Mouse (Mus musculus): ENCODE measurements at regions not wholly inside any gene's neighbourhood (a gene's known extent, or its start where the extent isn't known, plus 50 kb on each side); places are given as distances from the start of the nearest gene placed in this dataset.

GRCm38 (mm10) chr5:103355372-103356300 is 69.4 kb upstream of the Ptpn13 start:
- ATAC-seq (ENCODE audit: borderline replicate concordance, extremely low read depth, low FRiP score, low TSS enrichment) = no peak
- H3K27ac ChIP-seq = no peak overlapping the region
- H3K4me1 ChIP-seq = peaks cover 8% of the 10 kb centered on the region
- H3K27me3 ChIP-seq = no peaks in the 10 kb centered on the region
- no peak overlapping the region for H3K4me3 ChIP-seq
- H3K9ac ChIP-seq = no peak overlapping the region
- peak overlapping the region; percentile 27; the same call in 1 of the 2 replicates for H3K4me2 ChIP-seq
- no peaks in the 10 kb centered on the region for H3K9me3 ChIP-seq
- H3K36me3 ChIP-seq = no peaks in the 10 kb centered on the region
- WGBS = 35% methylated on average over 21 of the region's 21 CpGs

- Histone ChIP-seq H3K4me2 (no peak overlapping the region), H3K9ac (no peak overlapping the region), H3K4me3 (no peak overlapping the region), H3K9me3 (no peaks in the 10 kb centered on the region), H3K27me3 (0 out of 2 replicates have a peak, but pooled peaks cover 3% of the 10 kb centered on the region), H3K36me3 (no peaks in the 10 kb centered on the region), H3K4me1 (no peaks in the 10 kb centered on the region), H3K27ac (no peak overlapping the region)
- 18% methylated on average over 2 of the region's 2 CpGs for WGBS
- no peak for ATAC-seq (ENCODE audit: borderline replicate concordance, extremely low read depth, low FRiP score, low TSS enrichment)
These were observed 81.1 kb upstream of the Ptpn13 start for GRCm38 (mm10) chr5:103343869-103344268.

GRCm38 (mm10) chr5:103341456-103341855 is 83.5 kb upstream of the Ptpn13 start:
- H3K4me1 ChIP-seq = no peaks in the 10 kb centered on the region; the same call in 1 of the 2 replicates
- no peak overlapping the region for H3K4me2 ChIP-seq
- H3K27ac ChIP-seq = no peak overlapping the region
- H3K9me3 ChIP-seq = no peaks in the 10 kb centered on the region
- no peaks in the 10 kb centered on the region for H3K36me3 ChIP-seq
- ATAC-seq (ENCODE audit: borderline replicate concordance, extremely low read depth, low FRiP score, low TSS enrichment) = no peak
- 32% methylated on average over 3 of the region's 3 CpGs for WGBS
- 0 out of 2 replicates have a peak, but pooled peaks cover 3% of the 10 kb centered on the region for H3K27me3 ChIP-seq
- H3K9ac ChIP-seq = no peak overlapping the region
- no peak overlapping the region for H3K4me3 ChIP-seq

GRCm38 (mm10) chr5:103340626-103341025 is 84.4 kb upstream of the Ptpn13 start:
- Histone ChIP-seq H3K27ac (no peak overlapping the region), H3K9me3 (no peaks in the 10 kb centered on the region), H3K9ac (no peak overlapping the region), H3K4me2 (no peak overlapping the region), H3K36me3 (no peaks in the 10 kb centered on the region), H3K4me1 (no peaks in the 10 kb centered on the region; the same call in 1 of the 2 replicates), H3K4me3 (no peak overlapping the region), H3K27me3 (0 out of 2 replicates have a peak, but pooled peaks cover 3% of the 10 kb centered on the region)
- no peak for ATAC-seq (ENCODE audit: borderline replicate concordance, extremely low read depth, low FRiP score, low TSS enrichment)
- WGBS = 50% methylated on average over 9 of the region's 9 CpGs

- Histone ChIP-seq H3K4me1 (no peaks in the 10 kb centered on the region; the same call in 1 of the 2 replicates), H3K27me3 (0 out of 2 replicates have a peak, but pooled peaks cover 3% of the 10 kb centered on the region), H3K36me3 (no peaks in the 10 kb centered on the region), H3K4me2 (peak overlapping the region; percentile 34), H3K9me3 (no peaks in the 10 kb centered on the region), H3K27ac (no peak overlapping the region), H3K9ac (no peak overlapping the region), H3K4me3 (no peak overlapping the region)
- ATAC-seq (ENCODE audit: borderline replicate concordance, extremely low read depth, low FRiP score, low TSS enrichment) = no peak
- WGBS = 13% methylated on average over 11 of the region's 11 CpGs
These were observed 88.1 kb upstream of the Ptpn13 start for GRCm38 (mm10) chr5:103336689-103337490.

GRCm38 (mm10) chr5:103335916-103336688 is 88.9 kb upstream of the Ptpn13 start:
- no peaks in the 10 kb centered on the region for H3K36me3 ChIP-seq
- H3K4me2 ChIP-seq = peak overlapping the region; percentile 34
- 22% methylated on average over 12 of the region's 12 CpGs for WGBS
- 0 out of 2 replicates have a peak, but pooled peaks cover under 1% of the 10 kb centered on the region for H3K27me3 ChIP-seq
- no peaks in the 10 kb centered on the region; the same call in 1 of the 2 replicates for H3K4me1 ChIP-seq
- no peak overlapping the region for H3K9ac ChIP-seq
- no peak overlapping the region for H3K4me3 ChIP-seq
- no peaks in the 10 kb centered on the region for H3K9me3 ChIP-seq
- H3K27ac ChIP-seq = no peak overlapping the region
- no peak for ATAC-seq (ENCODE audit: borderline replicate concordance, extremely low read depth, low FRiP score, low TSS enrichment)

- no peak overlapping the region for H3K4me2 ChIP-seq
- H3K9ac ChIP-seq = no peak overlapping the region
- no peaks in the 10 kb centered on the region for H3K9me3 ChIP-seq
- no peaks in the 10 kb centered on the region for H3K4me1 ChIP-seq
- H3K36me3 ChIP-seq = no peaks in the 10 kb centered on the region
- 61% methylated on average over 10 of the region's 10 CpGs for WGBS
- no peaks in the 10 kb centered on the region for H3K27me3 ChIP-seq
- H3K4me3 ChIP-seq = no peak overlapping the region
- ATAC-seq (ENCODE audit: borderline replicate concordance, extremely low read depth, low FRiP score, low TSS enrichment) = no peak
- H3K27ac ChIP-seq = no peak overlapping the region
These were observed 98.6 kb upstream of the Ptpn13 start for GRCm38 (mm10) chr5:103326412-103326811.

GRCm38 (mm10) chr5:103320341-103320740 is 104.7 kb upstream of the Ptpn13 start:
- Histone ChIP-seq H3K36me3 (no peaks in the 10 kb centered on the region), H3K9me3 (no peaks in the 10 kb centered on the region), H3K4me2 (no peak overlapping the region), H3K27ac (no peak overlapping the region), H3K4me1 (no peaks in the 10 kb centered on the region), H3K9ac (no peak overlapping the region), H3K27me3 (no peaks in the 10 kb centered on the region), H3K4me3 (no peak overlapping the region)
- ATAC-seq (ENCODE audit: borderline replicate concordance, extremely low read depth, low FRiP score, low TSS enrichment) = no peak
- 66% methylated on average over 5 of the region's 5 CpGs for WGBS

GRCm38 (mm10) chr5:103309806-103310525 is 98.8 kb upstream of the Mapk10 start:
- no peaks in the 10 kb centered on the region for H3K27me3 ChIP-seq
- no peak overlapping the region for H3K4me2 ChIP-seq
- no peaks in the 10 kb centered on the region for H3K9me3 ChIP-seq
- no peak for ATAC-seq (ENCODE audit: borderline replicate concordance, extremely low read depth, low FRiP score, low TSS enrichment)
- 54% methylated on average over 9 of the region's 9 CpGs for WGBS
- H3K9ac ChIP-seq = no peak overlapping the region
- H3K4me3 ChIP-seq = no peak overlapping the region
- H3K36me3 ChIP-seq = no peaks in the 10 kb centered on the region
- H3K4me1 ChIP-seq = no peaks in the 10 kb centered on the region
- no peak overlapping the region for H3K27ac ChIP-seq

GRCm38 (mm10) chr5:103305716-103306447 is 94.7 kb upstream of the Mapk10 start:
- no peaks in the 10 kb centered on the region for H3K9me3 ChIP-seq
- no peaks in the 10 kb centered on the region for H3K36me3 ChIP-seq
- H3K27me3 ChIP-seq = no peaks in the 10 kb centered on the region
- no peak overlapping the region for H3K4me2 ChIP-seq
- no peak overlapping the region for H3K27ac ChIP-seq
- H3K4me1 ChIP-seq = no peaks in the 10 kb centered on the region
- no peak overlapping the region for H3K9ac ChIP-seq
- H3K4me3 ChIP-seq = no peak overlapping the region
- ATAC-seq (ENCODE audit: borderline replicate concordance, extremely low read depth, low FRiP score, low TSS enrichment) = no peak
- WGBS = 58% methylated on average over 11 of the region's 11 CpGs

All from lung, embryonic 15.5 days (tissue).